Mouse (Mus musculus) olfactory bulb, adult 2 months (tissue): ENCODE results near the gene Rpl18a.
A peak's percentile ranks its signal among the peaks of the same experiment; 100 is the strongest.

Experiments
- CTCF ChIP-seq: fragments of 200-500 bp; IDR thresholded peaks from 2 replicates; pipeline ENCODE4 v1.5.1; 2012; ENCODE audit warnings: low read depth, mild to moderate bottlenecking, low read length, moderate library complexity; ENCODE audit not compliant: insufficient read depth
- POLR2A ChIP-seq: fragments of 200-500 bp; IDR thresholded peaks from 2 replicates; pipeline ENCODE4 v1.6.1; 2012; ENCODE audit warnings: mild to moderate bottlenecking, low read depth, low read length, moderate library complexity; ENCODE audit not compliant: insufficient read depth

- TF ChIP-seq CTCF (peak; percentile 84), POLR2A (no peak)
These were observed 27.6 kb downstream of the Rpl18a start for GRCm38 (mm10) chr8:70869601-70870041.
